Mouse (Mus musculus): ENCODE results near the gene Zfp239.

DNA sequence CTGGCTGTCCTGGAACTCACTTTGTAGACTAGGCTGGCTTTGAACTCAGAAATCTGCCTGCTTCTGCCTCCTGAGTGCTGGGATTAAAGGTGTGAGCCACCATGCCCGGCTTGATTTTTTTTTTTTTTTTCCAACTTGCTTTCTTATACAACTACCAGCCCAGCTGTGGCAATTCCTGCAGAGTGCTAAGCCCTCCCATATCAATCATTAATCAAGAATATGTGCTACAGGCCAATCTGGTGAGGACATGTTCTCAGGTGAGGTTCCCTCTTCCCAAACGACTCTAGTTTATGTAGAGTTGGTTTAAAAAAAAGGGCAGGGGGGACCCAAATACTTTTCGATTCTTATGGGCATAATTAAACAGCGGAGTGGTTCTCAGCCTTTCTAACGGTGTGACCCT lies 35.9 kb downstream of the Zfp239 start:
- no peak for TF ChIP-seq CTCF (IDR thresholded peaks at IDR 0.05; ENCODE audit: low read depth, low read length)
- no peak for TF ChIP-seq POLR2A (IDR thresholded peaks at IDR 0.05; ENCODE audit: extremely low read depth, insufficient read depth, low read length)
